Mouse (Mus musculus) right cerebral cortex, postnatal 25 days (tissue): ENCODE measurements around the gene Gm10642.

ENCODE experiments used
- DNase-seq: peaks from one replicate; pipeline ENCODE4 v3.0.0; 2022

The Gm10642 gene

GRCm38 (mm10) chr9:70673656-70674055 is 17.6 kb downstream of the Gm10642 start:
- DNase-seq = no peak

DNA sequence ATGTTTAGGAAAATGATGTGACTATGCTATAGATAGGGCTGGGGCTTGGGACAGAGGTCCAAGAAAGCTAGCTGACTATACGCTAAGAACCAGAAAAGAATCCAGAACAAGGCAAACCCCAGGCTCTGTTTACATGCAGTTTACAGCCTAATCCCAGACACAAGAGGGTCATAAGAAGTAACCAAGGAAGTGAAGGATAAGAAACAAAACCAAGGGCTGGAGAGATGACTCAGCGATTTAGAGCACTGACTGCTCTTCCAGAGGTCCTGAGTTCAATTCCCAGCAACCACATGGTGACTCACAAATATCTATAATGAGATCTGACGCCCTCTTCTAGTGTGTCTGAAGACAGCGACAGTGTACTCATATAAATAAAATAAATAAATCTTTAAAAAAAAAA is 19.1 kb downstream of the Gm10642 start:
- DNase-seq = no peak

DNA sequence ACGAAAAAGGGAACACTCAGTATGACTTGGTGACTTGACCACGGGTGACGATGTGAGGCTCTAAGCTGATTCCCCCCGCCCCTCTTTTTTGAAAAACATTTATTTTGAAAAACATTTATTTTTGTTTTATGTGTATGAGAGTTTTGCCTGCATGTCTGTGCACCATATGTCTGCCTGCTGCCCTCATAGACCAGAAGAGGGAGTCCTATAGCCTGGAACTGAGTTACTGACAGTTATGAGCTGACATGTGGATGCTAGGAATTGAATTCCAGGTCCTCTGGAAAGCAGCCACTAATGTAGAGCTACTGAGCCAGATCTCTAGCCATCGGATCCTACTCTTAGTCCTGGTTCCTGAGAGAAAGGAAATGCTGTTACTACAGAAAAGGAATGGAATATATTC is 19.9 kb downstream of the Gm10642 start:
- DNase-seq = no peak

GRCm38 (mm10) chr9:70678682-70679131 is 22.7 kb downstream of the Gm10642 start, which contains the start of gene Adam10:
Gene Adam10, plus strand, starts transcription at chr9:70678997.
- DNase-seq = peak; percentile 99

DNA sequence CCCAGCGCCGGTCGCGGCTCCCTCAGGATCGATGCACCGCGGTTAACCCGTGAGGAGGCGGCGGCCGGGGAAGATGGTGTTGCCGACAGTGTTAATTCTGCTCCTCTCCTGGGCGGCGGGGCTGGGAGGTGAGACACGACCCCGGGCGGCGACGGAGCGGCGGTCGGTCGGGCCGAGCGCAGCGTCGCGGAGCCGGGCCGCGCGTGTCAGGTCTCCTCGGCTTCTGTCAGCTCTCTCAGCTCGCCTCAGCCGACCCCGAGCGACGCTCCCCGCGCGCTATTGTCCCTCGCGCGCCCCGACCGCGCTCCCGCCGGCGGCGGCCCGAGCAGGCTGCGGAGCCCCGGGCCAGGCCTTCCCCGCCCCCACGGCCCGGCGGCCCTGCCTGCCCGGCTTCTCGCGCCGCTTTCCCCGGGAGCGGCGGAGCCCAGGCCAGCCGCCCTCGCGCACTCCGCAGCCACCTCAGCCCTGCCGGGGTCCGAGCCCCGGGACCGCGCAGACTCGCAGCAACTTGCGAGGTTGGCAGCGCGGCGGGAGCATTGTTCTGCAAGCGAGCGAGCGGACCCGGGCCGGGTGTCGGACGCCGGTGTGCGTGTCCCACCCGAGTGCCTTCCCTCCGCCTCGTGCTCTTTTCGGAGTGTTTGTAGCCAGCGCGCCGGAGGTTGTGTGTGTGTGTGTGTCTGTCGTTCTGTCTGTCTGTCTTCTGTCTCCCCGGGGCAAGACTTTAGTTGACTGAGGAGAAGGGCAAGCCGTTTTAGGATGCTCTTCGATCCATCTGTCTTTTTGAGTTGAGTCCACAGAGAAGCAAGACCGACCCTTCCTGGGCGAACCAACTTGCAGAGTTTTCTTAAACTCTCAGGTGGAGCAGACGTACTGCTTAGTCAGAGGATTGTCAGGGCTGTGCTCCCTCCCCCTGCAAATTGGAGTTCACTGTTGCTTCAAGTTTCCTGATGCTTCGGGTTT is 23.4 kb downstream of the Gm10642 start:
- no peak for DNase-seq

DNA sequence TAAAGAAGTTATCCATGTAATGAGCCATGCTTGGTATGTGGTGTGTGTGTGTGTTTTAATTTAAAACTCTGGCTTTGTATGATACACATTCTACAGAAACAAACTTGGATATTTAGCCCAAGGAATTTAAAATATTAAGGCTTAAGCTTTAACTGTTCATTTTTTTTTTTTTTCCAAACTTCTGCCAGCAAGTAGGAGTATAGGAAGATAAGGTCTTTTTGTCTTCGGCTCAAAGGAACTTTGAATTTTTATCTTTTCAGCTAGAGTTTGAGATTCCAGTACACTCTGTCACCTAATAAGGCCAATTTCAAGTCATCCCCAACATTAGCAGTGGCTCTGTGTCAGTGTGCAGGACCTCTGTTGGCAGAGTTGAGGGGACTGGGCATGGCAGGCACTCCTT is 26.2 kb downstream of the Gm10642 start:
- DNase-seq = no peak

GRCm38 (mm10) chr9:70688301-70688968 is 32.4 kb downstream of the Gm10642 start:
- DNase-seq = no peak

DNA sequence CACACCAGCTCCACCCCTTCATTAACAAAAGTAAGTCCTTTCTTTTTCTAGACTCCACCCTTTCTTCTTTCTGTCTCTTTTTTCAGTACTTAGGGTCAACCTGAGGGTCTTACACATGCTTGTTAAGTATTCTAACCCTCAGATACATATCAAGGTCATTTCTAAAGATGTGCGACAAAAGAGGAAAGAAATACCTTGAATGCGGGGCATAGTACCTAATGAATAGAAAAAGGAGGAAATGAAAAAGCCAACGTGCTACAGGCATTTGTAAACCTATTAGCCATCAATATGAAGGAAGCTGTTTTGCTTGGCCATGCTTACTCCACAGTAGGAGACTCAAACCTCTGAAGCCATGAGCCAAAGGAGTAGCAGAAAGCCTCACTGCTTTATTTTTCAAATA is 33.9 kb downstream of the Gm10642 start:
- no peak for DNase-seq

GRCm38 (mm10) chr9:70690579-70690978 is 34.5 kb downstream of the Gm10642 start:
- no peak for DNase-seq

DNA sequence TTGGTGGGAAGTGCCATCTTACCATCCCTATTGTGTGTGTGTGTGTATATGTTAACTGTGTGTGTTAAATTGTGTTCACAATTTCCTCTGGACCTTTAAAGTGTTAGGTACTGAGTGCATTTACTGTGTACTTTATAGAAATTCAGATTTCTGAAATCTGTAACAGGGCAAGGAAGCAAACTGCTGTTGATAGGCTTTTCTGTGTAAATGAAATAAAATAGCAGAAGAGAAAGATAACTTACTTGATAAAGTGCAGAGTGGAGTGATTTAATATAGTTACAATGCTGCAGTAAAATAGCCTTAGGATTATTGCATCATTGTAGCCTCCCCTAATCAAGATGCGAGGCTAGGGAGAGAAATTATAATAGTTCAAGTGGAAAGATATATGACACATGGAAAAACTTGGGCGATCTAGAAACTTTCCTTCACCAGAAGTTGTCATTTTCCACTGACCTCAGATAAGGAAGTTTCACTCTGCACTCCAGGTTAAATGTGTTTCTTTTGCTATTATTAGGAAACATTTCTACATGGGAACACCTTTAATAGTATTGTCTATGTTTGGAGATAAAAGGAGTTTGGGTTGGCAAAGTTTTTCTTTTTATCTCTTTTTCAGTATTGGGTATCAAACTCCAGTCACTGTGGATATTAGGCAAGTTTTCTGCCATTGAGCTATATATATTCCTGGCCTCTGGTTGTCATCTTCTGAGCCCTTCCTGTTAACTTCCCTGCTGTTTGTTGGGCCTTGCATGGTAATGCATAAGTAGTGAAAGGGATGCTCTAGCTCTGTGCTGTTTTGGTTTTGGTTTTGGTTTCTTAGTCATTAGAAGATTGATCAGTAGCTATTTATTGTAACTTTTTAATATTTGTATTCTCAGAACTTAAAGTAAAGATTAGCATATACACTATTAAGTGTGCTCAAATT is 36.0 kb downstream of the Gm10642 start:
- no peak for DNase-seq

- no peak for DNase-seq
These were observed 39.7 kb downstream of the Gm10642 start for GRCm38 (mm10) chr9:70695723-70696122.

GRCm38 (mm10) chr9:70698090-70698489 is 42.0 kb downstream of the Gm10642 start:
- DNase-seq = no peak

DNA sequence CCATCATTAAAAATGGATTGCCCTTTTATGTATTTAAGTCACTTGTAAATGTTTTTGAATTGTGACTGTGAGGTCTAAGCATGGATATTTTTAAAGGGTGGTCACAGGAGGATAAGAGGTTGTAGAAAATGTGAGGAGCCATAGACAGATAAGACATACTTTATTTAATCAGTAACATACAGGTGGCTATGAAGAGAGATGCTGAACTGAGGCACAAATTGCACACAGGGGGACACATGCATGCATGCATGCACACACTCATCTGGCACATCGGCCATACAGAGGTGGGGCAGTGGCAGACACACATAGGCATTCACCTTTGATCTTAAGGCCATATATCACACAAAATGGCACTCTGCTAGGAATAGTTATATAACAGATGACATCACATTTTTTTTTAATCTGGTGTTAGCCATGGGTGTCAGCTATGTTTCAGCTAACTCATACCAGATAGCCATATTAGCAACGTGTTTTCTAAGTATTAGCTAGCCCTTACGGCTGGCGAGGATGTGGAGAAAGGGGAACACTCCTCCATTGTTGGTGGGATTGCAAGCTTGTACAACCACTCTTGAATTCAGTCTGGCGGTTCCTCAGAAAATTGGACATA is 47.6 kb downstream of the Gm10642 start:
- DNase-seq = no peak

DNA sequence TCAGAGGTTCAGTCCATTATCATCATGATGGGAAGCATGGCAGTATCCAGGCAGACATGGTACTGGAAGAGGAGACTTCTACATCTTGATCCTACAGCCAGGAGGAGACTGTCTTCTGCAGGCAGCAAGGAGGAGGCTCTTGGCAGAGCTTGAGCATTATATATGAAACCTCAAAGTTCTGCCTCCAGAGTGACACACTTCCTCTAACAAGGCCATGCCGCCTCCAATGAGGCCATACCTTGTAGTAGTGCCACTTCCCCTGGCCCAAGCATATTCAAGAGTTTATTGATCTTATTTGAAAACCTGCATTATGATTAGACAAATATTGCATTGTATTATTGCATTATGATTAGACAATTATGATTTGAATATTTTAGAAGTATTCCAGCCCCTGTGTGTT is 50.4 kb downstream of the Gm10642 start:
- DNase-seq = no peak
